Mouse (Mus musculus) bone marrow, adult 2 months (tissue): ENCODE measurements around the gene Mnt.

Experiments used
- CTCF ChIP-seq: fragments of 200-500 bp; IDR thresholded peaks from 2 replicates; pipeline ENCODE4 v1.5.1; 2011; ENCODE audit warnings: low read length, control low read depth; ENCODE audit not compliant: control insufficient read depth, insufficient read depth
- POLR2A ChIP-seq: fragments of 200-500 bp; IDR thresholded peaks from 2 replicates; pipeline ENCODE4 v1.6.1; 2011; ENCODE audit warnings: low read depth, mild to moderate bottlenecking, control low read depth, low read length, borderline replicate concordance; ENCODE audit not compliant: control insufficient read depth

GRCm38 (mm10) chr11:74821463-74821862 is 9.3 kb upstream of the Mnt start:
- TF ChIP-seq CTCF (no peak), POLR2A (no peak)
